Mouse (Mus musculus): Measurements from ENCODE around the gene Aasdh. TPM values are rescaled to one million over a fixed set of nuclear protein-coding genes. Genes with fewer than 3 reads are reported as not detected.
A peak's percentile ranks its signal among the peaks of the same experiment; 100 is the strongest.
"Not testable (repeated sequence)": the region's sequence is repeated elsewhere in the genome, so short reads cannot be mapped to it uniquely, and the experiment has no call there.

Aasdh gene
- total RNA-seq, 2 experiments from 2014 or later: 14.7 to 16.6 TPM

- not testable (repeated sequence) for DNase-seq
These were observed 7.2 kb upstream of the Aasdh start for GRCm38 (mm10) chr5:76912522-76912921.

- no peak for DNase-seq
These were observed 5.5 kb upstream of the Aasdh start for GRCm38 (mm10) chr5:76910807-76911206.

GRCm38 (mm10) chr5:76906155-76906499 is 813 bp upstream of the Aasdh start:
- no peak for DNase-seq

GRCm38 (mm10) chr5:76904713-76905404 is 455 bp downstream of the Aasdh start:
- no peak for DNase-seq

- DNase-seq: no peak
These were observed 3.2 kb downstream of the Aasdh start for GRCm38 (mm10) chr5:76902131-76902530.

GRCm38 (mm10) chr5:76893084-76893483 is 12.2 kb downstream of the Aasdh start:
- DNase-seq: no peak

- DNase-seq: no peak
These were observed 12.7 kb downstream of the Aasdh start for GRCm38 (mm10) chr5:76892608-76893007.

- no peak for DNase-seq
These were observed 18.3 kb downstream of the Aasdh start for GRCm38 (mm10) chr5:76887011-76887410.

- DNase-seq: no peak
These were observed 21.2 kb downstream of the Aasdh start for GRCm38 (mm10) chr5:76884107-76884506.

- DNase-seq: peak; percentile 31 to 32
These were observed 29.1 kb downstream of the Aasdh start for GRCm38 (mm10) chr5:76876106-76876758.

- DNase-seq: no peak
These were observed 35.8 kb downstream of the Aasdh start for GRCm38 (mm10) chr5:76869553-76869952.

- peak in 1 of 2 experiments; percentile 23 for DNase-seq
These were observed 36.5 kb downstream of the Aasdh start for GRCm38 (mm10) chr5:76868693-76869286.

- DNase-seq: no peak
These were observed 38.5 kb downstream of the Aasdh start for GRCm38 (mm10) chr5:76866819-76867218.

- DNase-seq: no peak
These were observed 46.9 kb downstream of the Aasdh start for GRCm38 (mm10) chr5:76858444-76858843.

- DNase-seq: peak; percentile 9 to 46
These were observed 48.0 kb downstream of the Aasdh start for GRCm38 (mm10) chr5:76857103-76858015.

GRCm38 (mm10) chr5:76855829-76856600 is 49.3 kb downstream of the Aasdh start:
- DNase-seq: no peak

GRCm38 (mm10) chr5:76853549-76853948 is 51.8 kb downstream of the Aasdh start:
- DNase-seq: peak; percentile 87 to 89

- DNase-seq: no peak
These were observed 54.0 kb downstream of the Aasdh start for GRCm38 (mm10) chr5:76851316-76851715.

- DNase-seq: peak; percentile 45 to 52
These were observed 58.2 kb downstream of the Aasdh start for GRCm38 (mm10) chr5:76847106-76847505.

- no peak for DNase-seq
These were observed 60.6 kb downstream of the Aasdh start for GRCm38 (mm10) chr5:76844618-76845186.

GRCm38 (mm10) chr5:76843851-76844419 is 61.4 kb downstream of the Aasdh start:
- DNase-seq: peak; percentile 51 to 55

Measured in adrenal gland, postnatal 36 days (tissue).